Mouse (Mus musculus) B cell, adult (primary cell): ENCODE data around the gene Fgf12. TPM values are rescaled to one million over a fixed set of nuclear protein-coding genes. Genes with fewer than 3 reads are reported as not detected.

Experiments used
- total RNA-seq: library from RNA; stranded (reverse); gene quantifications from 4 replicates; pipeline ENCODE4 v1.2.4, GENCODE M21; 2023; ENCODE audit not compliant: inconsistent age

The Fgf12 gene
- not detected in 4 replicates for total RNA-seq

DNA sequence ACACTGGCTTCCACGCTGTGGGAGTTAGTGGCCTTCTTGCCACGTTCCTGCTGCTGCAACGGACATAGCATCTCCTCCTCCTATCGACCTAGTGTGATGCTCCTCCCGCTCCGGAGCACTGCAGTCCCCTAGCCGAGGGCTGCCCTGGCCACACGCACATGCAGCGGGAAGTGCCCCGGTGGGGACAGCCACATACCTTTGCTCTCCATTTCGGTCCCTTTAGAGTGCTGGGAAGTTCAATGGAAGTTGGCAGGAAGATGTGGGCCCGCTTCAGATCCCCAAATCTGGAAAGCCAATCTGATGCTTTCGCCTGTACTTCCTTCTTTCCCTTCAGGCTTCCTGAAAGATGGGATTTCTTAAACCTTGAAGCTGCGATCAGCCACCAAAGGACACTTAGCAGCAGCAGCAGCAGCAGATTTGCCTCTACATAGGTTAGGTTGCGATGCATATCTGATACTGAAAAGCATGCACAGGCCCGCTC, at the start of gene Fgf12:
TSS of gene Fgf12 (minus strand) at position 431 of the 481 bp plus-strand sequence.

Other genes starting within 250 kb of the Fgf12 start
- gene Mb21d2, start 176.6 kb upstream of the Fgf12 start, total RNA-seq: not detected in 4 replicates